Mouse (Mus musculus) cerebellum, adult 2 months (tissue): ENCODE data around the gene Twsg1. TPM values are rescaled to one million over a fixed set of nuclear protein-coding genes. Genes with fewer than 3 reads are reported as not detected.
"Not testable (repeated sequence)": the region's sequence is repeated elsewhere in the genome, so short reads cannot be mapped to it uniquely, and the experiment has no call there.

Experiments used
- DNase-seq, 2 experiments: peaks; one replicate each; pipeline ENCODE4 v3.0.0; 2021
- H3K27ac ChIP-seq: fragments of 200-500 bp; 2 replicates; pipeline ENCODE4 v1.5.1; 2012; ENCODE audit warnings: low read length, control low read depth, inconsistent platforms; ENCODE audit not compliant: insufficient read depth
- H3K27me3 ChIP-seq: fragments of 200-500 bp; 2 replicates; pipeline ENCODE4 v1.6.1; 2012; ENCODE audit warnings: inconsistent platforms, mild to moderate bottlenecking, low read length, moderate library complexity; ENCODE audit not compliant: control insufficient read depth, insufficient read depth
- H3K4me1 ChIP-seq: fragments of 200-500 bp; 2 replicates; pipeline ENCODE4 v1.6.1; 2011; ENCODE audit warnings: low read length; ENCODE audit not compliant: control insufficient read depth, insufficient read depth
- H3K4me3 ChIP-seq: fragments of 200-500 bp; replicated peaks from 2 replicates; pipeline ENCODE3; 2011; ENCODE audit warnings: mild to moderate bottlenecking, low read depth, low read length, control low read depth; ENCODE audit not compliant: insufficient read depth
- CTCF ChIP-seq: fragments of 200-500 bp; IDR thresholded peaks from 2 replicates; pipeline ENCODE4 v1.5.1; 2011; ENCODE audit warnings: low read depth, mild to moderate bottlenecking, control low read depth, low read length, moderate library complexity, borderline replicate concordance; ENCODE audit not compliant: insufficient read depth
- POLR2A ChIP-seq: fragments of 200-500 bp; IDR thresholded peaks from 2 replicates; pipeline ENCODE4 v1.6.1; 2011; ENCODE audit warnings: low read length, control low read depth, borderline replicate concordance; ENCODE audit not compliant: insufficient read depth
- WGBS: fragments of 180-500 bp; shearing (Covaris S2); methylation state at CpG from one replicate; pipeline ENCODE4 v1.1.7; 2018; 5-methylcytosine and 5-hydroxymethylcytosine counted together
- polyA plus RNA-seq: library from polyadenylated mRNA; depleted of rRNA; stranded (reverse); fragments of >200 nt; gene quantifications from 2 replicates; pipeline ENCODE4 v1.2.3, GENCODE M21; 2012; rRNA removed

Twsg1 gene
- 30.3 and 32.1 TPM in 2 replicates for polyA plus RNA-seq

DNA sequence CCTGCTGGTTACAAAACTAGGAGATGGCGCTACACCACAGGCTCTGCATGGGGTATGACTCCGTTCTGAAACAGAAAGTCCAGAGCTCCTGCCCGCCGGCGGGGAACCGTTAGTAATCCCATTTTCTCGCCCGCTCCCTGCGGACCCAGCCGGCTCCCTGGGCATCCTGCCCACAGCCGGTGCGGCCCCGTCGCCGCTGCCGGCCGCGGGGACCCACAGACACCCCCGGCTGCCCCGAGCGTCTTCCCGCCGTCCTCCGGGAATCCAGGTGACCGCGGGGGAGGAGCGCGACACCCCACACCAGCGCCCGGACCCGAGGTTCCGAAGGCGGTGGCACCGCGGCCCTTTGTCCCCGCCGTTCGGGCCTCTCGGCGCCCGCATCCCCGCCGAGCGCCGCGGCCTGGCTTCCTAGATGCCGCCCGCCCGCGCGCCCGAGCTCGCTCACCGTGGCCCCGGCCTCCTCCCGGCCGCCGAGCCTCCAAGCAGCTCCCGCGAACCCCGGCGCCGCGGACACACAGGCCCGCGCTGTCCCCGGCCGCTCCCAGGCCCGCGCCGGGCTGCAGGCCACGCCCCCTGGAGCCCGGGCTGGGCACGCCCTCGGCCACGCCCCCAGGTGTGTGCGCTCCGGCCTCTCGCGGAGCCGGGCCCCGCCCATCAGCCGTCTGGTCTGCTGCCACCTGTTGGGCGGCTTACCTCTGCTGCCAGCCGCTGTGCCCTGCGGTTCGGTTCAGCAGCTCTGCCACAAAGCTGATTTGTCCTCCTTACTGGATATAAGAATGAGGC, at the start of gene Twsg1:
Gene Twsg1 (minus strand): TSS at position 605 of the 783 bp plus-strand sequence.
- Histone ChIP-seq H3K27ac (peak within 1 kb of the TSS; percentile 83), H3K4me3 (peak within 1 kb of the TSS; percentile 64), H3K4me1 (peaks cover 4% of the 10 kb centered on the region; the same call in 1 of the 2 replicates), H3K27me3 (no peaks in the 10 kb centered on the region)
- WGBS = under 1% methylated on average over 87 of the region's 87 CpGs
- TF ChIP-seq POLR2A (peak; percentile 67), CTCF (peak; percentile 24; the same call in 1 of the 2 replicates)
- peak; percentile 96 to 97 for DNase-seq

DNA sequence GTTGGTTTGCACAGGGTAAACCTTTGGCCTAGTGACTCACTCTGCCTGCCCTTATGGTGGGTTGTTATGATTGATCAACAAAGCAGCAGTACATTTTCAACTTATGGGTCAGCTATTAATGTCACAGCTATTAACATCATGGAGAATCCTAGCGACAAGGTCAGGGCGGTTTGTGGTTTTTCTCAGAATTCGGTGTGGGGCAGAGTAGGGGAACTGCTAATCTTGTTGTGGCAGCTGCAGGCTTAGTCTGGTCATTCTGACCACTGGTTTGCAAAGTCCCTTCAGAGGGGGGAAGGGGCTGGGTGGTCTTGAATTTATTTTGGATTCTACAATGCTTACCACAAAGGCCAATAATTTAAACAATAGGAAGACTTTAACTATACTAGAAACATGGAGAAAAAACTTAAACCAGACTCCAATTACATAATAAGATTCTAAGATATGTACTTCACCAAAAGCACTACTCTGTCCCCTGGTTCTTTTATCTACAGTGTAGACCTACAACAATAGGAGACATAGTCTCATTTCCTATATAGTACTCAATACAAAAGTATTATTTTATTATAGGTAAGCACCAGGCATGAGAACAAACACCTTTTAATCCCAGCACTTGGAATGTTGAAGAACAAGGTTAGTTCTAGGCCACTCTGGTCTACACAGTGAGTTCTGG, 37.3 kb upstream of the Twsg1 start:
- Histone ChIP-seq H3K4me3 (no peak overlapping the region), H3K27ac (no peak overlapping the region), H3K27me3 (no peaks in the 10 kb centered on the region), H3K4me1 (no peaks in the 10 kb centered on the region)
- DNase-seq = no peak
- 95% methylated on average over 3 of the region's 3 CpGs for WGBS
- TF ChIP-seq CTCF (no peak), POLR2A (no peak)

DNA sequence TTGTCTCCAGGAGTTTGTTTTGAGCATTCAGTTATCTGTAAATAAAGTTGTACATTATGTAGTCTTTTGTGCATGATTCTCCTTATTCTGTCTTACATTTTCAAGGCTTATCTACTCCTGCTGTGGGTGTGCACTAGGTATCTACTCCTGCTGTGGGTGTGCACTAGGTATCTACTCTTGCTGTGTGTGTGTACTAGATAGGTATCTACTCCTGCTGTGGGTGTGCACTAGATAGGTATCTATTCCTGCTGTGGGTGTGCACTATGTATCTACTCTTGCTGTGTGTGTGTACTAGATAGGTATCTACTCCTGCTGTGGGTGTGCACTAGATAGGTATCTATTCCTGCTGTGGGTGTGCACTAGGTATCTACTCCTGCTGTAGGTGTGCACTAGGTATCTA, 25.7 kb upstream of the Twsg1 start:
- H3K27ac ChIP-seq = not testable (repeated sequence)

DNA sequence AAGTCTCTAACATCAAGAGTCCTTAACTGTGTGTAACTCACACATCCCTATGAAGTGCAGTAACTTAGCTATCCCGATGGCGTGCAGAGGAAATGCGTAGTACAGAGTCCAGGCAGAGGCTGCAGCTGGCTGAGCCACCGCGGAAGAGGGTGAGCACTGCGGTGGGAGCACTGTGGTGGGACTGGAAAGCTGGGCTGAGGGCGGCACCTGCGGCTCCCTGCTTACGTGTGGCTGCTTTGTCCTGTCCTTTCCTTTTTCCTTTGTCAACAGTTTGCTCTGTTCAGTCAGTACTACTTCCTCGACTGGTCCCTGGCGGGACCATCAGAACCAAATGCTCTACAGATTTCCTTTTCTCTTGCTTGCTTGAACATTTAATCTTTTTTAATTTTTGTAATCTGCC, 16.7 kb upstream of the Twsg1 start:
- Histone ChIP-seq H3K4me3 (no peak overlapping the region), H3K27ac (no peak overlapping the region), H3K27me3 (no peaks in the 10 kb centered on the region), H3K4me1 (no peaks in the 10 kb centered on the region)
- no peak for DNase-seq
- TF ChIP-seq CTCF (no peak), POLR2A (no peak)
- WGBS = 74% methylated on average over 11 of the region's 11 CpGs

More for the DNA sequence above, 25.7 kb upstream of the Twsg1 start:
- H3K4me1 ChIP-seq, DNase-seq, H3K4me3 ChIP-seq, H3K27me3 ChIP-seq: not testable (repeated sequence)

DNA sequence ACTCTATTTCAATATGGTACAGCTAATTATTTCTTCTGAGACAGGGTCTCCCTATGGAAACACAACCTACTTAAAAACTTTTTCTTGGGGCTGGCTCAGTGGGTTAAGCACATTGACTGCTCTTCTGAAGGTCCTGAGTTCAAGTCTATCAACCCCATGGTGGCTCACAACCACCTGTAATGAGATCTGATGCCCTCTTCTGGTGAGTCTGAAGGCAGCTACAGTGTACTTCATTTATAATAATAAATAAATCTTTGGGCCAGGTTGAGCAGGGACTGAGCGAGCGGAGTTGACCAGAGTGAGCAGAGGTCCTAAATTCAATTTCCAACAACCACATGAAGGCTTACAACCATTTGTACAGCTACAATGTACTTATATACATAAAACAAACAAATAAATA, 11.2 kb upstream of the Twsg1 start:
- TF ChIP-seq CTCF (no peak), POLR2A (no peak)
- Histone ChIP-seq H3K27me3 (no peaks in the 10 kb centered on the region), H3K4me1 (peaks cover 13% of the 10 kb centered on the region), H3K27ac (no peak overlapping the region), H3K4me3 (no peak overlapping the region)
- 94% methylated on average over 2 of the region's 2 CpGs for WGBS
- DNase-seq = no peak

DNA sequence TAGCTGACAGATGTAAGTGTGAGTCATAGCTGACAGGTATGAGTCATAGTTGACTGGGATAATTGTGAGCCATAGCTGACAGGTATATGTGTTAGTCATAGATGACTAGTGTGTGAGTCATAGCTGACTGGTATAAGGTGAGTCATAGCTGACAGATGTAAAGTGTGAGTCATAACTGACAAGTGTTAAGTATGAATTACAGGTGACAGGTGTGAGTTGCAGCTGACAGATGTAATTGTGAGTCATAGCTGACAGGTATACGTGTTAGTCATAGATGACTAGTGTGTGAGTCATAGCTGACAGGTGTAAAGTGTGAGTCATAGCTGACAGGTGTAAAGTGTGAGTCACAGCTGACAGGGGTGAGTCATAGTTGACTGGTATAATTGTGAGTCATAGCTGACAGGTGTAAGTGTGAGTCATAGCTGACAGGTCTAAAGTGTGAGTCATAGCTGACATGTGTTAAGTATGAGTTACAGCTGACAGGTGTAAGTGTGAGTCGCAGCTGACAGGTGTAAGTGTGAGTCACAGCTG, 10.6 kb upstream of the Twsg1 start:
- TF ChIP-seq POLR2A (no peak), CTCF (no peak)
- Histone ChIP-seq H3K27ac (no peak overlapping the region), H3K27me3 (no peaks in the 10 kb centered on the region), H3K4me1 (peaks cover 17% of the 10 kb centered on the region), H3K4me3 (no peak overlapping the region)
- WGBS = 57% methylated on average over 2 of the region's 2 CpGs
- DNase-seq = peak in 1 of 2 experiments; percentile 34

DNA sequence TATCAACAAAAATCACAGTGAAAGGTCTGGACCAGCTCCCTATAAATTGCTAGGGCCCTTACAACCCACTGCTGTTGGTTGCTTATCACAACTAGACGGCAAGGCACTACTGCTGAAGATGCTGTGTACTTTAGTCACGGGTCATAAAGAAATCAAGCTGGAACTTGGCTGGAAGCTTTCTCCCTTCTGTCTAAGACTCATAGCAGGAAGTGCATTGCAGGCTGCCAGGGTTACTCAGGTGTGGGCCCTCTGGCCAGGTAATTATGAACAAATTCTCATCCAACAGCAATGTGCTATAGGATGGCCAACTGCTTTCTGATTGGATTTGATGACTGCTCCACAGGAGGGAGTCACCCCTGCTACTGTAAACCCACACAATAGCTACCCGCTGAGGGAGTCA, 8.0 kb upstream of the Twsg1 start:
- TF ChIP-seq CTCF (no peak), POLR2A (no peak)
- Histone ChIP-seq H3K4me1 (peaks cover 17% of the 10 kb centered on the region), H3K27ac (peak overlapping the region; percentile 23; the same call in 1 of the 2 replicates), H3K4me3 (no peak overlapping the region), H3K27me3 (no peaks in the 10 kb centered on the region)
- no peak for DNase-seq
- 59% methylated on average over 3 of the region's 3 CpGs for WGBS

DNA sequence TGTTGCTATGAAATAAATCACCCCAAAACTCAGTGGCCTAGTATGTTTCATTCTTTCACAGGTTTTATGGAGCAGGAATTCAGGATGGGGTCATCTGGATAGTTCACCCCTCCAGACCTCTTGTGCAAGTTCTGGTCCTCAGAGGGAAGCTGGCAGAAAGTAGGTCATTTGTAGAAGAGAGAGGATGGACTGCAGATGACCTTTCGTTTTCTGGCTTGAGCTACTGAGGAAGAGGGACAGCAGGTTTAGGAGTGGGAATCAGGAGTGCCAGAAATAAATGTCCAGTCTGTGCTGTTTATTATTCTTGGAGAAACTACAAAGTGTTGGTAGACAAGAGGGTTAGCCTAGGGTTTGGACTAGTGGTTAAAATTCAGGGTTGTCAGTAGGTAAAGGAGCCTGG, 7.3 kb upstream of the Twsg1 start:
- WGBS = 7% methylated on average over 1 of the region's 1 CpGs

More for the DNA sequence above, 7.3 kb upstream of the Twsg1 start:
- no peak overlapping the region for H3K27ac ChIP-seq
- no peak for TF ChIP-seq POLR2A
- no peak for TF ChIP-seq CTCF
- H3K27me3 ChIP-seq = no peaks in the 10 kb centered on the region
- peak in 1 of 2 experiments; percentile 73 for DNase-seq
- H3K4me1 ChIP-seq = peaks cover 17% of the 10 kb centered on the region
- H3K4me3 ChIP-seq = no peak overlapping the region
